In genomic region chr2:117250001-117250510, GRCm38 (mm10) we compare ENCODE assay signal across 8 mouse cellular contexts. TPM values are rescaled to one million over a fixed set of nuclear protein-coding genes. Genes with fewer than 3 reads are reported as not detected.
A peak's percentile ranks its signal among the peaks of the same experiment; 100 is the strongest.
DNase-seq lines count a peak whose midpoint lies in the region; ATAC-seq and TF ChIP-seq lines count a peak whose summit lies in the region.

No protein-coding gene starts in this region.

- H3K36me3 ChIP-seq in thymus, adult 2 months (ENCODE audit: control insufficient read depth, insufficient read depth, low read length), result no peaks in the 10 kb centered on the region
- H3K36me3 ChIP-seq in hindbrain, embryonic 10.5 days, result peaks cover 8% of the 10 kb centered on the region; the same call in 1 of the 2 replicates
- no peaks in the 10 kb centered on the region for H3K36me3 ChIP-seq in liver, postnatal 0 days (replicated peaks; ENCODE audit: insufficient read depth, low read length)

- H3K27ac ChIP-seq in thymus, adult 2 months (ENCODE audit: control insufficient read depth, insufficient read depth, low read length), result no peak overlapping the region
- H3K27ac ChIP-seq in hindbrain, embryonic 10.5 days, result peak overlapping the region; percentile 99
- peak overlapping the region; percentile 79 for H3K27ac ChIP-seq in liver, postnatal 0 days (ENCODE audit: low read depth)

- peak overlapping the region; percentile 87 for H3K9ac ChIP-seq in liver, postnatal 0 days (replicated peaks)

- 1% methylated on average over 24 of the region's 24 CpGs for WGBS in thymus, adult 2 months
- WGBS in hindbrain, embryonic 10.5 days, result under 1% methylated on average over 24 of the region's 24 CpGs
- under 1% methylated on average over 24 of the region's 24 CpGs for WGBS in liver, postnatal 0 days (ENCODE audit: insufficient replicate concordance)

- peak; percentile 7 for DNase-seq in gastrocnemius, adult 18-20 months (ENCODE audit: low spot score)
- DNase-seq in gastrocnemius, postnatal 4 days (ENCODE audit: low spot score in 2 of 2), result no peak
- DNase-seq in thymus, adult 2 months, result peak; percentile 23
- no peak for DNase-seq in thymus, postnatal 4 days
- DNase-seq in hindbrain, embryonic 10.5 days (ENCODE audit: low spot score), result no peak
- DNase-seq in liver, postnatal 0 days, result no peak
- DNase-seq in urinary bladder, adult 18-20 months (ENCODE audit: low spot score in 2 of 2), result no peak
- no peak for DNase-seq in urinary bladder, postnatal 36 days (ENCODE audit: low spot score in 2 of 2)

- H3K27me3 ChIP-seq in thymus, adult 2 months (ENCODE audit: control insufficient read depth, insufficient read depth, low read length), result no peaks in the 10 kb centered on the region
- no peaks in the 10 kb centered on the region for H3K27me3 ChIP-seq in hindbrain, embryonic 10.5 days (ENCODE audit: insufficient read depth, poor library complexity, severe bottlenecking)
- no peaks in the 10 kb centered on the region for H3K27me3 ChIP-seq in liver, postnatal 0 days (ENCODE audit: insufficient read depth, low read length)

- no peak for TF ChIP-seq EP300 in liver, postnatal 0 days (IDR thresholded peaks at IDR 0.05; ENCODE audit: low read depth)

- H3K4me2 ChIP-seq in liver, postnatal 0 days (ENCODE audit: low read depth, low read length), result peak overlapping the region; percentile 86

- ATAC-seq in liver, postnatal 0 days, result peak; percentile 52

- H3K4me1 ChIP-seq in thymus, adult 2 months (replicated peaks; ENCODE audit: control insufficient read depth, insufficient read depth, low read length), result peaks cover 4% of the 10 kb centered on the region; the same call in 1 of the 2 replicates
- peaks cover 13% of the 10 kb centered on the region for H3K4me1 ChIP-seq in hindbrain, embryonic 10.5 days (replicated peaks)
- H3K4me1 ChIP-seq in liver, postnatal 0 days (ENCODE audit: insufficient read depth), result peaks cover 8% of the 10 kb centered on the region; the same call in 1 of the 2 replicates

- no peaks in the 10 kb centered on the region for H3K9me3 ChIP-seq in hindbrain, embryonic 10.5 days
- no peaks in the 10 kb centered on the region for H3K9me3 ChIP-seq in liver, postnatal 0 days (ENCODE audit: low read length)

- TF ChIP-seq CTCF in thymus, adult 2 months (IDR thresholded peaks at IDR 0.05; ENCODE audit: borderline replicate concordance, control insufficient read depth, extremely low read depth, insufficient read depth, low read length, poor library complexity), result no peak
- no peak for TF ChIP-seq CTCF in liver, postnatal 0 days (IDR thresholded peaks at IDR 0.05; ENCODE audit: low read depth)

- peak overlapping the region; percentile 69 for H3K4me3 ChIP-seq in thymus, adult 2 months (ENCODE audit: control insufficient read depth, insufficient read depth, low read length)
- peak overlapping the region; percentile 93 for H3K4me3 ChIP-seq in hindbrain, embryonic 10.5 days
- peak overlapping the region; percentile 85 for H3K4me3 ChIP-seq in liver, postnatal 0 days (ENCODE audit: low read depth, low read length)

- no peak for TF ChIP-seq POLR2A in thymus, adult 2 months (IDR thresholded peaks at IDR 0.05; ENCODE audit: control insufficient read depth, extremely low read depth, insufficient read depth, low read length, poor library complexity)

RNA-seq across cellular contexts. Expression of gene Fam98b, which starts 0.5 kb away (rescaled TPM):
- 10 to 100 TPM; 17.9 to 21.4 TPM for total RNA-seq in gastrocnemius, adult 18-20 months (2021)
- 10 to 100 TPM; 29.7 to 32.1 TPM for total RNA-seq in gastrocnemius, postnatal 4 days (2021)
- 7.2 and 8.0 TPM in 2 replicates for polyA plus RNA-seq in thymus, adult 2 months (2012; rRNA removed)
- 15.9 and 19.9 TPM in 2 replicates for polyA plus RNA-seq in hindbrain, embryonic 10.5 days (2016; fragmentation: Nextera tagmentation; extraction: Ambion mirVana)
- polyA plus RNA-seq in liver, postnatal 0 days (2015; fragmentation: Nextera tagmentation; extraction: Ambion mirVana), result 3.5 and 4.1 TPM in 2 replicates

Comparison
In these comparisons a context has a peak if more than half of its experiments do, and no peak if none do; other contexts are left out.
1. DNase-seq: peak in gastrocnemius, adult 18-20 months (single experiment) and thymus, adult 2 months (single experiment); none in gastrocnemius, postnatal 4 days (0 of 2), thymus, postnatal 4 days (single experiment), hindbrain, embryonic 10.5 days (single experiment), liver, postnatal 0 days (single experiment), urinary bladder, adult 18-20 months (0 of 2) and urinary bladder, postnatal 36 days (0 of 2).
2. Peak in every context shown above with its lines, with median percentiles within 50 percentile points of each other: H3K4me3 ChIP-seq.